Mouse (Mus musculus): Measurements from ENCODE around the gene Slc25a29. TPM values are rescaled to one million over a fixed set of nuclear protein-coding genes. Genes with fewer than 3 reads are reported as not detected.

Slc25a29 gene
- 5.3 TPM for polyA plus RNA-seq (2017; shearing (Covaris generic))

GRCm38 (mm10) chr12:108835840-108836409 is at the start of gene Slc25a29, which contains the start of gene Slc25a47:
TSS of gene Slc25a29 (minus strand) at chr12:108835883.
TSS of gene Slc25a47 (plus strand) at chr12:108836046.

GRCm38 (mm10) chr12:108792546-108793452 is 42.9 kb downstream of the Slc25a29 start, which contains the start of gene Yy1:
TSS of gene Yy1 (plus strand) at chr12:108792973.

Other genes with a start within 250 kb of the Slc25a29 start
- 0.51 TPM for gene Degs2, start 133.6 kb downstream of the Slc25a29 start, polyA plus RNA-seq (2017; shearing (Covaris generic))
- gene Yy1, start 42.9 kb downstream of the Slc25a29 start, polyA plus RNA-seq (2017; shearing (Covaris generic)): 18.0 TPM
- gene Slc25a47, start 163 bp upstream of the Slc25a29 start, polyA plus RNA-seq (2017; shearing (Covaris generic)): 0.85 TPM
- 6.5 TPM for gene Wdr25, start 57.7 kb upstream of the Slc25a29 start, polyA plus RNA-seq (2017; shearing (Covaris generic))
- gene Wars, start 58.3 kb upstream of the Slc25a29 start, polyA plus RNA-seq (2017; shearing (Covaris generic)): 36.5 TPM
- not detected for gene Begain, start 232.3 kb upstream of the Slc25a29 start, polyA plus RNA-seq (2017; shearing (Covaris generic))